Mouse (Mus musculus): ENCODE results near the gene Ranbp1. TPM values are rescaled to one million over a fixed set of nuclear protein-coding genes. Genes with fewer than 3 reads are reported as not detected.
"Not testable (repeated sequence)": the region's sequence is repeated elsewhere in the genome, so short reads cannot be mapped to it uniquely, and the experiment has no call there.

Ranbp1 gene
- total RNA-seq, 2 experiments from 2014 or later: 36.3 to 42.5 TPM

DNA sequence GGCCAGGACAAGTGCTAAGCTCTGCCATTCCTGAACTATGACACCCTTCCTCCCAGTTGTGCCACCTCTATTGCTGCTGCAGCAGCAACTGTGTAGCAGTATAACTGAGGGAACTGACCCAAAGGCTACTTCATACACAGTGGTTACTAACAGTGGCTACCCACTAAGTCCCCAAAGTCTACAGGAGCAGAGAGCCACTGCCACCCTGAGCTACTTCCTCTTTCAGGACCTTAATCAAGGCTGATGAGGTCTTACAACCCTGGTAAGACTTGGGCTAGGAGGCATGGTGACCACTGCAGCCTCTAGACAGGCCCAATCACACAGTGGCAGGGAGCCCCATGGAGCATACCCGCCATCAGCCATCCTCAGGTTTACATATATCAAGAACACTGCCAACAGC lies 46.5 kb downstream of the Ranbp1 start:
- DNase-seq: no peak

DNA sequence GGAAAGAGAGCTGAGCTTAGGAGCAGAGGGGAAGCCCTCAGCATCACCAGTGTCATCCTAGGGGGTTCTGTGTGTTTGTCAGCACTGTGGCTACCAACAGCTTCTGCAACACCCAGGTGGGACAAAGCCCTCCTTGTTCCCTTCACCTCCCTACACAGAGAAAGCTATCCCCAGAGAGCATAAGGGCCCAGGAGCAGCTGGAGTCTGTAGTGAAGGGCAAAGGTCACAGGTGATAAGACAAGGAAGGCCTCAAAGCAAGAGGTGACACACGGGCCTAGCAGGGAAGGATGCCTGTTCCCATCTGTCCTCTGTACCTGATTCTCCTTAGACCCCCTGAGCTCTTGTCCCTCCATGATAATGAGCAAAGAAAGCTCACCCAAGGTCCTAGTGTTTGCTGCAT lies 46.9 kb downstream of the Ranbp1 start:
- no peak for DNase-seq

DNA sequence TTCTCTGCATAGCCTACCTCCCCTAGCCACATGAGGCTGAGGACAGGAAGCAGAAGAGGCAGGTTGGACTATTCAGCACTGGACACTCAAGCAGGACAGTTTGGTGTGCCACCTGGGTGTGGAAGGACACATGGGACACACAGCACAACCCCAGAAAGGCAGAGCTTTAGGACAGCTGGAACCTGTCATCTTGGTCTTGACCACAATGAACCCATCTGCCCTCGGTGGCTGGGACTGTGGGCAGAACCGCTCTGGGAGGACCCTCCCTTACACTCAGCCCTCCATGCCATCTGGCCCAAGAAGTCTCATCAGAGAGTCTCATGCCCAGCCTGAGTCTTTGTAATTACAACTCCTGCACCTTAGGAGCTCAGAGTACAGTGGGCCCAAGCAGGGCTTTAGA lies 48.5 kb downstream of the Ranbp1 start:
- DNase-seq: no peak

DNA sequence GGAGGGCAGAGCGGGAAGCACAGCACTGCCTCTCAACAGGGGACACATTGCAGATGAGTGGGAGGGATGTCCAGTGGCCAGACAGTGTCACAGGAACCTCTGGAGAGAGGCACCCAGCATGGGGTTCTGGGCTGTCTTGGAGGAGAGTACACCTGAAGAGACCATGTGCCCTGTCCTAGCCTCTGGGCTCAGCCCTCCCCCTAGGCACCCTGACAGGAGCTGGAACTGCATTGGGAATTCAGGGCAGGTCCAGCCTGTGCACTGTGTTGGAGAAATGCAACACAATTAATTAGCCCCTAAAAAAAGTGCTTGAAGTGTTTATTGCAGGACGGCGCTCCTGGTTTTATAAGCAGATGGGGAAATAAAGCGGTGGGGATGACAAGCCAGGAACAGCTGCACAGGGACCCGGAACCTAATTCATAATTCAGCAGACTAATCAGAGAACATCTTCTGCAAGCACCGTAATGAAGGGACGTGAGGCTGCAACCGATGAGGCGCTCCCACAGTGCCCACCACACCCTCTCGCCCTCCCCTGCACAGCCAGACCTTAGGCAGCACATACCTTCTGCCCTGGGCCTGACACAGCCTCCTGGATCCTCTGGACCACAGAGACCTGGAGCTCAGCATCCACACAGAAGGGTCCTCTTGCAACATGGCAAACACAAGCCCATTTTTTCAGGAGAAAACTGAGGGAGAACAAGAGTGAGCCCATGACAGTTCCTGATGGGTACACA lies 50.0 kb downstream of the Ranbp1 start:
- DNase-seq: no peak

DNA sequence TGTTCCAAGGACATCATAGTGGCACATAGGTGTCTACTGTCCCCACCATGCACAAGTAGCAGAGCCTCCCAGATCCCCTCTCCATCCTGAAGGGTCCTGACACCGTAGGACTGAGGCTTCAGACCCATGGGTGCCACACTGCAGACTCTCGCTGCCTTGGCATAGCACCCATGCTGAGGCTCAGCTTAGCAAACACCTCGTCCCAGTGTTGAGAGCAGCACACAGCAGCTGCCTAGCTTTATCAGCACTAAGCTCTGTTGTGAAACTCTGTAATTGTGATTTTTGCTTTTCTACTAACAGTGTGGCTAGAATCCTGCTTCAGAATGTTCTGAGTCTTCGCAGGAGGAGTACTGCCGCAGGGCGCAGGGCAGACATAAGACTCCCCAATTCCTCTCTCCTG lies 50.7 kb downstream of the Ranbp1 start:
- DNase-seq: no peak

DNA sequence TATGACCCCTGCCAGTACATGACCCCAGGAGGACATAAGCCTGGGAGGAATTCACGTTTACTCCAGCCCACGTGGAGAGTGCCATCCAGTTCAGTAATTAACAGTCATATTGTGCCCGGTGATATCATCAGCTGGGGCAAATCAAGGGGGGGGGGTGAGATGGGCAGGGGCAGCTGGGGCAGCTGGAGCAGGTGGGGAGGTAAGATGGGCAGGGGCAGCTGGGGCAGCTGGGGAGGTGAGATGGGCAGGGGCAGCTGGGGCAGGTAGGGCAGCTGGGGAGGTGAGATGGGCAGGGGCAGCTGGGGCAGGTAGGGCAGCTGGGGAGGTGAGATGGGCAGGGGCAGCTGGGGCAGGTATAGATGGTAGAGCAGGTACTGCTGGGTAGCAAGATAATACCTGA lies 53.0 kb downstream of the Ranbp1 start:
- not testable (repeated sequence) for DNase-seq

DNA sequence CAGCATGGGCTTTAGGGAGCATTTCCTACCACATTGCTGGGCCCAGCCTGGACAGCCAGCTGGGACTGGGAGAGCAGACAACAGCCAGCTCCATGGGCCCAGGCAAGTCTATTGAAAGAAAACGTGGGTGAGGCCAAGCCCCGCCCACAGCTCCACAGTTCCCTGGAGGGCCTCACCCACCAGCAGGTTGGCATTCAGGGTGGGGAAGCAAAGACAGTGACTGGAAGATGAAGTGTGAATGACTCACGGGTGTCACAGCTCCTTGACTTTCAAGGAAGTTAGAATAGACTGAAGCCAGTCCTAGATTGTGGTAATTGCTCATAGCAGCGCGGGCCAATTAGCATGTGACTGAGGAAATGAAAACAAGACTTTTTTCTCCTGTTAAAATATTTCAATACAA lies 53.5 kb downstream of the Ranbp1 start:
- DNase-seq: no peak

DNA sequence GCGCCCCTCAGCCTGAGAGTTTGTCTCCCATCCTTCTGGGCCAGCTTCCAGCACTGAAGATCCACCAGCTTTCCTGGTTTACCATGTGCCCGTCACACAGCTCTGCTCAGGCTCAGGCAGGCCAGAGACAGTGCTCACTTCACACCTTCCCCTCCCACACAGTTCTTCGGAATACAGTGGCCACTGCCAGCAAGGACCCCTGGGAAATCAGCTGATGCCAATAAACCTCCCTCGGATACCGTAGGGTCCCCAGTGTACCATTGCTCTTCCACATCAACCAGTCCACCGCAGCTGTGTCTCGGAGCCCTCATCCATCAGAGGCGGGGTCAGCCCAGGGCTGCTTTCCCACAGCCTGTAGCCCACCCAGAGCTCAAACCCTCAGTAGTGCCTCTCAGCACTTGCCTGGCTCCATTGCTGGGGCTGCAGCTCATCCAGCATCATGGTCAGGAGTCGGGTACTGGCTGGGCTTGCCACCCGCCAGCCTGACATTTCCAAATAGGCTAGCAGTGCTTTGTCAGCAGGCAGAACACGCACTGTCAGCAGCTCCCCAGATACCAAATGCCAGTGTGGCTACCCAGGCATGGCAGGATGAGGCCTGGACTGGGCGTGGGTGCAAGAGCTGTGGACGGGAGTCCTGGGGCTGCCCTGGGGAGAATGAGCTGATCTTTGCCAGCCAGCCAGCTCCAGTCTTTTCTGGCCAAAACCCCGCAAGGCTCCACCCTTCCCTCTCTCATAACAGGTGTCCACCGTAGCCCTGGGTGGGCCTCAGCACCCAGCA lies 54.1 kb downstream of the Ranbp1 start:
- no peak for DNase-seq

DNA sequence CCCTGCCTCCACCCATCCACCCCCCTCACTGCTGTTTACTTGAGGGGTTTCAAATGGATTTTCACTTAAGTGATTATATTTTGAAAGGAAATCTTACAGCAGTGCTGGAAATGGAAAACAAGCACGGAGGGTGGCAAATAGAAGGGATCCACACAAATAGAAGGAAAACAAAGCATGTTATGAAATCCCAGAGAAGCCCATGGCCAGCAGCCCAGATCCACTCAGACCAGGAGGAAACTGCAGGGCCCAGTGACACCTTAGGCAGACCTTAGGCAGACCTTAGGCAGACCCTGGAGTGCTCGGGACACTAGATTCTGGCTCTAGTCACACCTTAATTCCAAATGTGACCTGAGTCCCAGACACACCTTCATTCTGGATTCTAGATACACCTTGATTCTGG lies 57.5 kb downstream of the Ranbp1 start:
- DNase-seq: no peak

Small RNA genes lying within 50 kb of the gene (microRNA-seq; reads per million reads assigned to microRNA genes)
- gene Gm24572 (0 reads per million in 2 experiments), gene Mir1306 (129 to 227 reads per million in 2 experiments)

Other genes starting within 250 kb of the Ranbp1 start
- gene Dgcr6, start 195.9 kb downstream of the Ranbp1 start, total RNA-seq (2021): 10 to 100 TPM; 41.8 to 42.0 TPM
- gene Prodh, start 158.5 kb downstream of the Ranbp1 start, total RNA-seq (2021): 10 to 100 TPM; 12.3 to 17.9 TPM
- gene Rtn4r, start 121.1 kb downstream of the Ranbp1 start, total RNA-seq (2021): 1 to 10 TPM; 3.6 to 5.5 TPM
- not detected for gene Ccdc188, start 30.9 kb downstream of the Ranbp1 start, total RNA-seq (2021)
- gene Zdhhc8, start 13.6 kb downstream of the Ranbp1 start, total RNA-seq (2021): 10 to 100 TPM; 18.1 to 25.1 TPM
- 10 to 100 TPM; 13.8 to 16.7 TPM for gene Trmt2a, start 53 bp downstream of the Ranbp1 start, total RNA-seq (2021)
- gene Gm49776, start 9.6 kb upstream of the Ranbp1 start, total RNA-seq (2021): not detected
- gene Dgcr8, start 40.5 kb upstream of the Ranbp1 start, total RNA-seq (2021): 10 to 100 TPM; 10.9 to 12.4 TPM
- 100 to 1,000 TPM; 170 to 176 TPM for gene Tango2, start 99.4 kb upstream of the Ranbp1 start, total RNA-seq (2021)
- gene Arvcf, start 99.5 kb upstream of the Ranbp1 start, total RNA-seq (2021): 10 to 100 TPM; 13.1 to 15.1 TPM
- 10 to 100 TPM; 42.9 to 44.4 TPM for gene Txnrd2, start 177.7 kb upstream of the Ranbp1 start, total RNA-seq (2021)
- gene Comt, start 178.1 kb upstream of the Ranbp1 start, total RNA-seq (2021): 100 to 1,000 TPM; 123 to 141 TPM
- 1 to 10 TPM; 6.1 to 6.4 TPM for gene Gnb1l, start 250.0 kb upstream of the Ranbp1 start, total RNA-seq (2021)

Data from heart, adult 18-20 months (tissue).